12 mouse cellular contexts compared by ENCODE assay signal in genomic region chr2:143903376-143904045, GRCm38 (mm10). TPM values are rescaled to one million over a fixed set of nuclear protein-coding genes. Genes with fewer than 3 reads are reported as not detected.
DNase-seq lines count a peak whose midpoint lies in the region; ATAC-seq and TF ChIP-seq lines count a peak whose summit lies in the region.
"Had no signal": no experiment of that assay in that cellular context is flagged by ENCODE, and none has a peak within 500 bp of the region (broad histone marks: within the 10 kb centered on the region; RNA-seq: fewer than 3 reads in every experiment).

No protein-coding gene starts in this region.

- DNase-seq in kidney, adult 9 months: peak; percentile 32
- no peak for DNase-seq in kidney, postnatal 10 days
- DNase-seq in adrenal gland, postnatal 10 days: peak; percentile 15
- peak; percentile 37 to 43 for DNase-seq in kidney, postnatal 36 days
- DNase-seq in hindbrain, postnatal 0 days (ENCODE audit: low spot score): no peak
- DNase-seq in left cerebral cortex, adult 9 months (ENCODE audit: low spot score in 2 of 2): no peak

- H3K79me2 ChIP-seq in C2C12 (ENCODE audit: control insufficient read depth, insufficient read depth): no peaks in the 10 kb centered on the region

- no peak for ATAC-seq in hindbrain, postnatal 0 days
- no peak for ATAC-seq in forebrain, embryonic 15.5 days (replicated peaks)

- H3ac ChIP-seq in C2C12 (ENCODE audit: control insufficient read depth, insufficient read length, low read depth): no peak overlapping the region

- no peaks in the 10 kb centered on the region for H3K27me3 ChIP-seq in C2C12 (ENCODE audit: control insufficient read depth, insufficient read depth, insufficient read length)
- no peaks in the 10 kb centered on the region for H3K27me3 ChIP-seq in hindbrain, postnatal 0 days (ENCODE audit: insufficient read depth, low read length)
- H3K27me3 ChIP-seq in forebrain, embryonic 15.5 days: no peaks in the 10 kb centered on the region
- H3K27me3 ChIP-seq: limb, embryonic 13.5 days; neural tube, embryonic 13.5 days had no signal

- H3K27ac ChIP-seq in hindbrain, postnatal 0 days: no peak overlapping the region
- no peak overlapping the region for H3K27ac ChIP-seq in forebrain, embryonic 15.5 days (replicated peaks)
- H3K27ac ChIP-seq: limb, embryonic 13.5 days; midbrain, embryonic 10.5 days; neural tube, embryonic 13.5 days had no signal

- H3K9me3 ChIP-seq in hindbrain, postnatal 0 days (ENCODE audit: low read length): no peaks in the 10 kb centered on the region
- H3K9me3 ChIP-seq in forebrain, embryonic 15.5 days: no peaks in the 10 kb centered on the region
- H3K9me3 ChIP-seq: limb, embryonic 13.5 days; midbrain, embryonic 10.5 days; neural tube, embryonic 13.5 days had no signal

- H3K4me3 ChIP-seq in C2C12 (ENCODE audit: insufficient read depth, poor library complexity, severe bottlenecking): no peak overlapping the region
- H3K4me3 ChIP-seq in hindbrain, postnatal 0 days (ENCODE audit: low read length): no peak overlapping the region
- H3K4me3 ChIP-seq in forebrain, embryonic 15.5 days: no peak overlapping the region
- H3K4me3 ChIP-seq: limb, embryonic 13.5 days; midbrain, embryonic 10.5 days; neural tube, embryonic 13.5 days had no signal

- 82% methylated on average over 9 of the region's 9 CpGs for WGBS in hindbrain, postnatal 0 days
- 84% methylated on average over 9 of the region's 9 CpGs for WGBS in forebrain, embryonic 15.5 days

- no peaks in the 10 kb centered on the region for H3K36me3 ChIP-seq in C2C12 (ENCODE audit: control insufficient read depth, insufficient read depth)
- no peaks in the 10 kb centered on the region for H3K36me3 ChIP-seq in hindbrain, postnatal 0 days (ENCODE audit: insufficient read depth, low read length)
- no peaks in the 10 kb centered on the region for H3K36me3 ChIP-seq in forebrain, embryonic 15.5 days
- H3K36me3 ChIP-seq: limb, embryonic 13.5 days; midbrain, embryonic 10.5 days; neural tube, embryonic 13.5 days had no signal

- no peak for TF ChIP-seq CTCF in C2C12 (IDR thresholded peaks at IDR 0.05; ENCODE audit: control insufficient read depth, insufficient read depth, insufficient read length)
- TF ChIP-seq CTCF in hindbrain, postnatal 0 days (IDR thresholded peaks at IDR 0.05; ENCODE audit: low read depth): no peak

- no peaks in the 10 kb centered on the region for H3K4me1 ChIP-seq in hindbrain, postnatal 0 days (ENCODE audit: insufficient read depth, low read length)
- H3K4me1 ChIP-seq in forebrain, embryonic 15.5 days: no peaks in the 10 kb centered on the region
- H3K4me1 ChIP-seq: neural tube, embryonic 13.5 days had no signal

- H3K79me3 ChIP-seq in C2C12 (ENCODE audit: low read depth): no peaks in the 10 kb centered on the region

- H3K9ac ChIP-seq in hindbrain, postnatal 0 days (replicated peaks; ENCODE audit: low read length): no peak overlapping the region
- no peak overlapping the region for H3K9ac ChIP-seq in forebrain, embryonic 15.5 days (replicated peaks)
- H3K9ac ChIP-seq: limb, embryonic 13.5 days; neural tube, embryonic 13.5 days had no signal

- no peak overlapping the region for H3K4me2 ChIP-seq in hindbrain, postnatal 0 days (ENCODE audit: low read depth, low read length)
- H3K4me2 ChIP-seq in forebrain, embryonic 15.5 days (replicated peaks): no peak overlapping the region
- H3K4me2 ChIP-seq: limb, embryonic 13.5 days; neural tube, embryonic 13.5 days had no signal

TF ChIP-seq in C2C12, 6 proteins besides CTCF, POLR2A, EP300 and RAD21:
- TF ChIP-seq MYOD1 (IDR thresholded peaks at IDR 0.05; ENCODE audit: control insufficient read depth, insufficient read length, low read depth) (no peak), FOSL1 (IDR thresholded peaks at IDR 0.05; ENCODE audit: insufficient read depth, low read length, poor library complexity, severe bottlenecking) (peak; percentile 37)

RNA-seq across cellular contexts. Expression of gene Dstn, which starts 11.6 kb away (rescaled TPM):
- polyA plus RNA-seq in C2C12 (2012; fragmentation: generic; extraction: Trizol): 287 TPM
- total RNA-seq in adrenal gland, postnatal 10 days (2021): 100 to 1,000 TPM; 175 to 191 TPM
- total RNA-seq in hindbrain, postnatal 0 days (2014; rRNA removed): 197 and 198 TPM in 2 replicates
- 409 and 418 TPM in 2 replicates for polyA plus RNA-seq in hindbrain, postnatal 0 days (2015; fragmentation: Nextera tagmentation; extraction: Ambion mirVana)
- 417 and 426 TPM in 2 replicates for polyA plus RNA-seq in forebrain, embryonic 15.5 days (2015; fragmentation: Nextera tagmentation; extraction: Ambion mirVana)

RNA-seq across cellular contexts. Expression of gene Bfsp1, which starts 40.5 kb away (rescaled TPM):
- 0.06 TPM for polyA plus RNA-seq in C2C12 (2012; fragmentation: generic; extraction: Trizol)
- total RNA-seq in adrenal gland, postnatal 10 days (2021): 1 to 10 TPM in 1 of 2 experiments, under 1 TPM in 1; 0.87 to 1.3 TPM
- total RNA-seq in hindbrain, postnatal 0 days (2014; rRNA removed): 0.90 and 1.9 TPM in 2 replicates
- polyA plus RNA-seq in hindbrain, postnatal 0 days (2015; fragmentation: Nextera tagmentation; extraction: Ambion mirVana): 2.2 and 2.3 TPM in 2 replicates
- polyA plus RNA-seq in forebrain, embryonic 15.5 days (2015; fragmentation: Nextera tagmentation; extraction: Ambion mirVana): 0.74 and 0.99 TPM in 2 replicates
- total RNA-seq: common myeloid progenitor, adult 5-6 weeks had no signal

Comparison
In these comparisons a context has a peak if more than half of its experiments do, and no peak if none do; other contexts are left out.
1. DNase-seq: peak in kidney, adult 9 months (single experiment), adrenal gland, postnatal 10 days (single experiment) and kidney, postnatal 36 days (2 of 2); none in kidney, postnatal 10 days (single experiment), hindbrain, postnatal 0 days (single experiment) and left cerebral cortex, adult 9 months (0 of 2).